Mouse (Mus musculus) lung, embryonic 14.5 days (tissue): ENCODE measurements around the gene Gm26938. TPM values are rescaled to one million over a fixed set of nuclear protein-coding genes. Genes with fewer than 3 reads are reported as not detected.
A peak's percentile ranks its signal among the peaks of the same experiment; 100 is the strongest.

Experiments used
- ATAC-seq: fragments of 200-750 bp; cut with Nextera tagmentation; 2 replicates; pipeline ENCODE4 v1.8.0; 2017; ENCODE audit warnings: mild to moderate bottlenecking, moderate TSS enrichment, moderate library complexity; ENCODE audit not compliant: insufficient read depth
- DNase-seq: peaks from one replicate; pipeline ENCODE4 v3.0.0-alpha.2; 2015
- H3K27ac ChIP-seq: fragments of 300-500 bp; sonication (generic); 2 replicates; pipeline ENCODE4 v1.5.1; 2014; ENCODE audit warnings: low read depth, mild to moderate bottlenecking, moderate library complexity
- H3K27me3 ChIP-seq: fragments of 300-500 bp; sonication (generic); 2 replicates; pipeline ENCODE4 v1.6.1; 2014; ENCODE audit warnings: low read length, control low read depth; ENCODE audit not compliant: insufficient read depth
- H3K36me3 ChIP-seq: fragments of 300-500 bp; sonication (generic); 2 replicates; pipeline ENCODE4 v1.6.1; 2014; ENCODE audit warnings: control low read depth; ENCODE audit not compliant: insufficient read depth
- H3K4me1 ChIP-seq: fragments of 300-500 bp; sonication (generic); 2 replicates; pipeline ENCODE4 v1.6.1; 2014; ENCODE audit warnings: antibody characterized with exemption, control low read depth; ENCODE audit not compliant: insufficient read depth
- H3K4me2 ChIP-seq: fragments of 300-500 bp; sonication (generic); 2 replicates; pipeline ENCODE4 v1.6.1; 2014; ENCODE audit warnings: mild to moderate bottlenecking
- H3K4me3 ChIP-seq: fragments of 300-500 bp; sonication (generic); 2 replicates; pipeline ENCODE4 v1.5.1; 2014; ENCODE audit warnings: low read depth, low read length
- H3K9ac ChIP-seq: fragments of 300-500 bp; sonication (generic); 2 replicates; pipeline ENCODE4 v1.6.1; 2014
- H3K9me3 ChIP-seq: fragments of 300-500 bp; sonication (generic); 2 replicates; pipeline ENCODE4 v1.6.1; 2016; ENCODE audit warnings: low read depth, low read length, control low read depth
- CTCF ChIP-seq: IDR thresholded peaks from 2 replicates; pipeline ENCODE4 v1.5.1; 2016; ENCODE audit warnings: antibody characterized with exemption, low read depth
- WGBS: fragments of 180-500 bp; shearing (Covaris S2); extraction: QIAGEN DNeasy Blood & Tissue Kit; methylation state at CpG from one replicate; pipeline ENCODE4 v1.1.7; 2014; 5-methylcytosine and 5-hydroxymethylcytosine counted together
- polyA plus RNA-seq: library from polyadenylated mRNA; unstranded; fragments of >200 nt; fragmentation: Nextera tagmentation; extraction: Ambion mirVana; gene quantifications from 2 replicates; pipeline ENCODE4 v1.2.1, GENCODE M21; 2014

The Gm26938 gene
- polyA plus RNA-seq, 1 experiment from 2014 or later: not detected

DNA sequence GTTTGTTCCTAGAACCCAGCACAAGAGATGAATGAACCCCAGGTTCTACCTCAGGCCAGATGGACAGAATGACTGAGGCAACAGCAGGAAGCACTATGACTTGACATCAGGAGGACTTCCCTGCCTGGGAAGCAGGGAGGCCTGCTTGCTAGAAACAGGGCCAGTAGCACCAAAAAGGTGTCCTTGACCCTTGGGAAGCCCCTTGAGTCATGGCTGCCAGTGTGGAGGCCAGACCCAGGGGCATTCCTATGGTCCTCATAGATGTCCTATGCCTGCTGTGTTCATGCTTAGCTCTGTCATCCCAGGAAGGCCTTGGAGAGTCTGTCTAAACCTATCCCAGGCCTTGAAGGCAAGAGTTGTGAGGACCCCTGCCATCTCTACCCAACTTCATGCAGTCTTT, 9.8 kb downstream of the Gm26938 start:
- DNase-seq (no peak), ATAC-seq (no peak)
- no peak overlapping the region for H3K9ac ChIP-seq
- no peak for TF ChIP-seq CTCF
- H3K4me1 ChIP-seq: 0 out of 2 replicates have a peak, but pooled peaks cover 3% of the 10 kb centered on the region
- H3K27ac ChIP-seq: no peak overlapping the region
- no peak overlapping the region for H3K4me3 ChIP-seq
- no peaks in the 10 kb centered on the region for H3K36me3 ChIP-seq
- H3K4me2 ChIP-seq: no peak overlapping the region
- H3K27me3 ChIP-seq: peaks cover 12% of the 10 kb centered on the region
- H3K9me3 ChIP-seq: no peaks in the 10 kb centered on the region

DNA sequence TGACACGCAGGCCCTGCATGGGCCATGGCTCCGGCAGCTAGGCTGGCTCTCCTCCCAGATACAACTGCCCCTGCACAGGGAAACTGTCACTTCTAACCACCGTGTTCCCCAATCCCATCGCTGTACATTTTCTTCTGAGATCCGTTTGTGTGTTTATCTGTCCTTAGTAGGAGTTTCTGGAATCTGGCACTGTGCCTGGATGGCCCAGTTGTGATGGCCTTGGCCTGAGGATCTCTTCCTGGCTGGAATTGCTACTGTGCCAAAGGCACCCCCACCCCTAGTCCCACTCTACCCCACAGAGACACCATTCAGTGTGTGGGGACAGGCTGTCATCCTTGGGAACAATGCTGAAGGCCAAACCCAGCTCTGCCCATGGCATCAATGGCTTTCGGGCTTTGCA, 10.2 kb downstream of the Gm26938 start:
- H3K4me3 ChIP-seq: no peak overlapping the region
- ATAC-seq: no peak
- peaks cover 12% of the 10 kb centered on the region for H3K27me3 ChIP-seq
- no peaks in the 10 kb centered on the region for H3K36me3 ChIP-seq
- H3K9me3 ChIP-seq: no peaks in the 10 kb centered on the region
- H3K27ac ChIP-seq: 0 out of 2 replicates have a peak overlapping the region, but pooled peaks have one; percentile 3
- 0 out of 2 replicates have a peak, but pooled peaks cover 3% of the 10 kb centered on the region for H3K4me1 ChIP-seq
- no peak for TF ChIP-seq CTCF
- H3K9ac ChIP-seq: no peak overlapping the region
- no peak overlapping the region for H3K4me2 ChIP-seq
- 49% methylated on average over 6 of the region's 6 CpGs for WGBS
- peak; percentile 78 for DNase-seq

DNA sequence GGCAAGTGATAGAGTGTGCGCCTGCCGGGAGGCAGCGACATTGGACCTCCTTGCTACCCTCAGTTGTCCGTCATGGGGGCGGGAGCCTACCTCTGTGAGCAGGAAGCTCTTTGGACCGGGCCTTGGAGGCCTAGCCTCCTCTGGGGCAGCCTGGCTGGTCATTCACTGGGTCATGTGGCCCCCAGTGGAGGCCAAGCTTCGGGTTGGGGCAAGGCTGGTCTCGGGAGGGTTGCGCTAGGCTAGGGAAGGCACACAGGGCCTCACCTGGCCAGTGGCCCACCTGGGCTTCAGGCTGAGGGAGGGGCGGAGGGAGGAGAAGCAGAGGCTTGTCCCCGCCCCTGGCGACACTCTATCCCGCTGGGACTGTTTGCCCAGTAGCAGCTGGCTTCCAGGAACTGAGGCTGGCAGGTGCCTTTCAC, 12.2 kb downstream of the Gm26938 start:
- peak; percentile 8; the same call in 1 of the 2 replicates for TF ChIP-seq CTCF
- Histone ChIP-seq H3K27ac (peak overlapping the region; percentile 65; the same call in 1 of the 2 replicates), H3K27me3 (peaks cover 12% of the 10 kb centered on the region), H3K36me3 (no peaks in the 10 kb centered on the region), H3K4me3 (peak overlapping the region; percentile 29), H3K4me2 (peak overlapping the region; percentile 46), H3K9ac (peak overlapping the region; percentile 54), H3K4me1 (0 out of 2 replicates have a peak, but pooled peaks cover 3% of the 10 kb centered on the region), H3K9me3 (no peaks in the 10 kb centered on the region)
- DNase-seq (peak; percentile 73), ATAC-seq (peak; percentile 67)
- 8% methylated on average over 13 of the region's 13 CpGs for WGBS

DNA sequence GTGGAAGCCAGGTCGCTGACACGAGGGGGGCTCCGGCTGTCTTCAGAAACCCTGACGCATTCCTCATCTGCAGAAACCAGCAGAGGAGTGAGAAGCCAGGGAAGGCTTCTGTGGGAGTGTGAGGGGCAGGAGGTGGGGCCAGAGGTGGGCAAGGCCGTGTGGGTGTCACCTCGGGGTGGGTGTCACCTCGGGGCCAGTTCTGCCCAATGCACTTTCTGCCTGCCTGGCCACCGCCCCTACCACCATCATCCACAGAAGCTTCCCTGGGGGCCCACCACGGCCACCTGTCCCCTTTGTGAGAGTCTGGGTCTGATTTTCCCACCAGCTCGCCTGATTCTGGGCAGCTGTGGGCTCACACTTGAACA, 13.1 kb downstream of the Gm26938 start:
- Histone ChIP-seq H3K9me3 (no peaks in the 10 kb centered on the region), H3K36me3 (no peaks in the 10 kb centered on the region), H3K4me3 (peak overlapping the region; percentile 29), H3K4me2 (peak overlapping the region; percentile 46), H3K4me1 (0 out of 2 replicates have a peak, but pooled peaks cover 3% of the 10 kb centered on the region), H3K27me3 (peaks cover 12% of the 10 kb centered on the region), H3K27ac (no peak overlapping the region), H3K9ac (peak overlapping the region; percentile 54; the same call in 1 of the 2 replicates)
- 29% methylated on average over 10 of the region's 10 CpGs for WGBS
- TF ChIP-seq CTCF: no peak
- DNase-seq (no peak), ATAC-seq (no peak)

DNA sequence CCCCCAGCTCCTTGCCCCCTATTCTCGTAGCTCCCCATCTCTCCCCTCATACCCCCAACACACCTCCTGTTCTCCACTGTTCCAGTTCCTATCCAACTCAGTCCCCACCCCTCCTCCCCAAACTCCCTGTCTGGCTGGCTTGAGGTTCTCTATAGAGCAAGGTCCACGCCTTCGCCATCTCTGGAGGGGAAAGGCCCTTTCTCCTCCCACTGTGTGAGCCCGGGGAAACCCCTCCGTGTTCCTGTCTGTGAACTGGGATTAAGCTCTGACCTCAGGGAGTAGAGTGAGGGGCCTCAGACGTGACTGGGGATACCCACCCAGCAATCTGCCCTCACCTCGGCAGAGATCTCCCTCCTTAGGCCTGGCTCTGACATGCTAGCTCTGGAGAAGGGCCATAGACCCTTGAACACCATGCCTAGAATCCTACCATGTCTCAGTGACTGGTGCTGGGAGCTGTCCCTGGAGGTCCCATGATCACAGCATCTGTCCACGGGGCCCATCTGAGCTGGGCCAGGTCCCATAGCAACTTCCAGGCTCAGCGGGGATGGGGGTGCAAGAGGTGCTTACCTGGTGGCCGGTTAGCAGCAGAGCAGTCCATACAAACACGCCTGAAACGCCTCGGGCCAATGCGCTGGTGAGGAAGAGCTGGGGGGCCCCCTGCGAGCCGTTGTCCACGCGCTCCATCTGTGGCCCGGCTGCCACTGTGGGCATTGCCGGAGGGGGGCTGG, 13.6 kb downstream of the Gm26938 start:
- 0 out of 2 replicates have a peak, but pooled peaks cover 3% of the 10 kb centered on the region for H3K4me1 ChIP-seq
- H3K9ac ChIP-seq: peak overlapping the region; percentile 54; the same call in 1 of the 2 replicates
- no peak overlapping the region for H3K4me3 ChIP-seq
- WGBS: 53% methylated on average over 20 of the region's 20 CpGs
- no peak overlapping the region for H3K27ac ChIP-seq
- ATAC-seq (no peak), DNase-seq (no peak)
- H3K9me3 ChIP-seq: no peaks in the 10 kb centered on the region
- H3K36me3 ChIP-seq: no peaks in the 10 kb centered on the region
- TF ChIP-seq CTCF: no peak
- H3K4me2 ChIP-seq: peak overlapping the region; percentile 46
- peaks cover 12% of the 10 kb centered on the region for H3K27me3 ChIP-seq

DNA sequence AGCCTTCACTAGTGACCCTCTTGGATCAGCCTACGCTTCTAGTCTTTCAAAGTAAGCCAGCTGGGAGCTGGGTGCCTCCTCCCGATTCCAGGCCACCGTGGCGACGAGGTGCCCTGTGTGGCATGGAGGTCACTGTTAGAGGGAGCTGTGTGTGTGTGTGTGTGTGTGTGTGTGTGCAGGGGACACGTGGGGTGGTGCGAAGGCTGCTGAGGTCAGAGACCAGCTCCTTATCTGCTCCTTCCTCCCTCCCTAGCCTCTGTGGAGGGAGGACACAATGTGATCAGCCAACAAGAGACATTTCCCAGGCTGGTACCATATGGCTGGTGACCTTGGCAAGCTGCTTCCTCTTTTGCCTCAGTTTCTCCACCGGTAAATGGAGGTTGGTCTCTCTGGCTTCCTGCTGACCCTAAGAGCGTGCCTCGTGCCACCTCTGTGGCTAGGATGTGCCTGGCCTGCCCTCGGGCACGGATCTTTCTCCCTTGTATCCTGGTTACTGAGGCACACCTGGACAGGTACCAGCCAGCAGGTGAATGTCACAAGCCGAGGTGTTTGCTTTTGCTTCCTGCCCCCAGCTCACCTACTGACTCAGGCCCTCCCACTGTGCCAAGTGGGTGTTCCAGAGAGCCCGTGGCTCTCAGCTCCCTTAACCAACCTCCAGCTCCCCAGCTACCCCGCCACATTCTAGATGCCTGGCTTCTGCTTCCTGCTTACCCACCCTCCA, 14.4 kb downstream of the Gm26938 start:
- Histone ChIP-seq H3K9me3 (no peaks in the 10 kb centered on the region), H3K4me3 (no peak overlapping the region), H3K9ac (no peak overlapping the region), H3K27ac (no peak overlapping the region), H3K4me2 (no peak overlapping the region), H3K27me3 (peaks cover 12% of the 10 kb centered on the region), H3K36me3 (no peaks in the 10 kb centered on the region), H3K4me1 (0 out of 2 replicates have a peak, but pooled peaks cover 3% of the 10 kb centered on the region)
- ATAC-seq (no peak), DNase-seq (no peak)
- no peak for TF ChIP-seq CTCF
- 72% methylated on average over 15 of the region's 15 CpGs for WGBS

DNA sequence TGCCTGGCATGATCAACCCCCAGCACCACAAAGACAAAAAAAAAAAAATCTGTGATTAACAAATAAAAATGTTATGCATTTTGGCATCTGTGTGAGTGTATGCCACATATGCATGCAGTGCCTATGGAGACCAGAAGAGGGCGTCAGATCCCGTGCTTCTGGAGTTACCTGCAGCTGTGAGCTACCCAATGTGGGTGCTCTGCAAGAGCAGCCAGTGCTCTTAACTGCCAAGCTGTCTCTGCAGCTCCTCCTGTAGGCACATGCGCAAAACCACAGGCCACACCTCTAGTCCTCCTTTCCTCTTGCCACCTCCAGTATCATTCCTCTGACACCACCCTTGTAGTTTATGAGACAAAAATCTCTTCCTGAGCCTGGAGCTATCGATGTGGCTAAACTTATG, 16.8 kb downstream of the Gm26938 start:
- 65% methylated on average over 4 of the region's 4 CpGs for WGBS
- TF ChIP-seq CTCF: peak; percentile 31; the same call in 1 of the 2 replicates
- no peak for ATAC-seq

More for the DNA sequence above, 16.8 kb downstream of the Gm26938 start:
- no peaks in the 10 kb centered on the region for H3K36me3 ChIP-seq
- no peaks in the 10 kb centered on the region for H3K9me3 ChIP-seq
- no peaks in the 10 kb centered on the region for H3K4me1 ChIP-seq
- DNase-seq: no peak
- H3K4me2 ChIP-seq: no peak overlapping the region
- no peak overlapping the region for H3K27ac ChIP-seq
- H3K9ac ChIP-seq: no peak overlapping the region
- H3K4me3 ChIP-seq: no peak overlapping the region
- peaks cover 12% of the 10 kb centered on the region for H3K27me3 ChIP-seq
